Mouse (Mus musculus): ENCODE results near the gene Il31ra. TPM values are rescaled to one million over a fixed set of nuclear protein-coding genes. Genes with fewer than 3 reads are reported as not detected.

The Il31ra gene
- polyA plus RNA-seq, 1 experiment from 2014 or later: 0.09 TPM

DNA sequence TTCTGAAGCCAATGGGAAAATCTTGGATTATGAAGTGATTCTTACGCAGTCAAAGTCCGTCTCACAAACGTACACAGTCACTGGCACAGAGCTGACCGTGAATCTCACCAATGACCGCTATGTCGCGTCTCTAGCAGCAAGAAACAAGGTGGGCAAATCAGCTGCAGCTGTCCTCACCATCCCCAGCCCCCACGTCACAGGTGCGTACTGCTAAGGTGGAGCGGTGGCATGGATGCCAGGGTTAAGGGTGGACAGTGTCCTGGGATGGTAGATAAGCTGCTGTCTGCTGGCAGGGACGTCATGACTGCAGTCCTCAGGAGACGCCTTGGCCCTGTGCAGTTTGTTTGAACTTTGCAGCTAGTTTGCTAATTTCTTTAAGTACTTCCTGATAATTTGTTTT is 99.6 kb downstream of the Il31ra start:
- ATAC-seq (replicated peaks; ENCODE audit: low FRiP score, low TSS enrichment, low read depth) (no peak), DNase-seq (ENCODE audit: low spot score) (no peak)
- H3K4me1 ChIP-seq (replicated peaks; ENCODE audit: control insufficient read depth, insufficient read depth, low read length): no peaks in the 10 kb centered on the region
- 91% methylated on average over 12 of the region's 12 CpGs for WGBS
- no peak overlapping the region for H3K4me2 ChIP-seq (ENCODE audit: low read length)
- H3K27ac ChIP-seq (ENCODE audit: low read depth): no peak overlapping the region
- no peaks in the 10 kb centered on the region for H3K27me3 ChIP-seq (replicated peaks; ENCODE audit: control insufficient read depth, insufficient read depth, low read length)
- H3K9ac ChIP-seq (ENCODE audit: low read length): no peak overlapping the region
- no peaks in the 10 kb centered on the region for H3K9me3 ChIP-seq (ENCODE audit: control insufficient read depth, low read length)
- H3K36me3 ChIP-seq (ENCODE audit: control insufficient read depth, insufficient read depth, low read length): peaks cover 85% of the 10 kb centered on the region
- H3K4me3 ChIP-seq (ENCODE audit: low read depth, low read length): no peak overlapping the region

DNA sequence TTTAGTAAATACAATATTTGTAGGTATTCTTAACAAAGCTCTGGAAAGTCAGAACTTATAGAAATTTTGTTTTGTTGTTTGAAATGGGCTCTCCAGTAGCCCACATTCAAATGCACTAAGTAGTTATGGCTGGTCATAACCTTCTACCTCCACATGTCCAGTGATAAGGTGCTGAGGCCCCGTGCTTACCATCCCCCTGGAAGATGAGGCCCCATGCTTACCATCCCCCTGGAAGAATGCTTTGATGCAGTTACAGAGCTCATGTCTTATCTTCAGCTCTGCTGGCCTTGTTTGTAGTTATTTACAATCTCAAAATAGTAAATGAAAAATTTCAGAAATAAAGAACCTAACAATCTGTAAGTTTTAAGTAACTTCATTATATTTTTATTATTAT is 101.9 kb downstream of the Il31ra start:
- no peaks in the 10 kb centered on the region for H3K27me3 ChIP-seq (replicated peaks; ENCODE audit: control insufficient read depth, insufficient read depth, low read length)
- H3K36me3 ChIP-seq (ENCODE audit: control insufficient read depth, insufficient read depth, low read length): peaks cover 76% of the 10 kb centered on the region
- no peaks in the 10 kb centered on the region for H3K9me3 ChIP-seq (ENCODE audit: control insufficient read depth, low read length)
- H3K4me3 ChIP-seq (ENCODE audit: low read depth, low read length): no peak overlapping the region
- no peaks in the 10 kb centered on the region for H3K4me1 ChIP-seq (replicated peaks; ENCODE audit: control insufficient read depth, insufficient read depth, low read length)
- DNase-seq (ENCODE audit: low spot score) (no peak), ATAC-seq (replicated peaks; ENCODE audit: low FRiP score, low TSS enrichment, low read depth) (no peak)
- H3K9ac ChIP-seq (ENCODE audit: low read length): no peak overlapping the region
- WGBS: 74% methylated on average over 1 of the region's 1 CpGs
- no peak overlapping the region for H3K27ac ChIP-seq (ENCODE audit: low read depth)
- no peak overlapping the region for H3K4me2 ChIP-seq (ENCODE audit: low read length)

DNA sequence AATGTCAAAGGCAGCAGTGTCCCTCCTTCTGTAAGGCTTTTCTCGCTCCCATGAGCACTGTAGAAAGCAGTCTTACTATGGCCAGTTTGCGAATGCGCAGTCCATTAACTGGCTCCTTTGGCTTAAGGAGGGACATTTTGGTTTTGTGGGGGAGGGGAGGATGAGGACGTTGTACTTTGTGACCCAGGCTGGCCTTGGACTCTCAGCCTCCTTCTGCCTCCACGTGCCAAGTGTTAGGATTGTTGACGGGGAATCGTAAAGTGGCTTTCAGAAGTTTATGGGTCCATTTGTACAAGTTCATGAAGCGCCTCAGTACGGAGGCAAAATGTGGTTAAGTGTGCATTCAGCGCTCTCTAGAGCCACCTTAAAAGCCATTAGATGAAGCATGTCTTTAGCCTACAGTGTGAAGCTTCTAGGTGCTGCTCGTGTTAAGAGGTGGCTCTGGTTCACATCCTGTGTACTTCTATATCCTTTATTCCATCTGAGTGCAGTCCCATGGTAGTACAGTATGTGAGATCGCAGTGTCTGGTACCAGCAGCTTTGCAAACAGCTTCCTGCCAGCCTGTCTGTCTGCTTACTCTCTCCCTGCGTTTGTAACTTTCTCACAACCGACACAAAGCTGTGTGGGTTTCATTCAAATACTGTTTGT is 102.4 kb downstream of the Il31ra start:
- peaks cover 76% of the 10 kb centered on the region for H3K36me3 ChIP-seq (ENCODE audit: control insufficient read depth, insufficient read depth, low read length)

DNA sequence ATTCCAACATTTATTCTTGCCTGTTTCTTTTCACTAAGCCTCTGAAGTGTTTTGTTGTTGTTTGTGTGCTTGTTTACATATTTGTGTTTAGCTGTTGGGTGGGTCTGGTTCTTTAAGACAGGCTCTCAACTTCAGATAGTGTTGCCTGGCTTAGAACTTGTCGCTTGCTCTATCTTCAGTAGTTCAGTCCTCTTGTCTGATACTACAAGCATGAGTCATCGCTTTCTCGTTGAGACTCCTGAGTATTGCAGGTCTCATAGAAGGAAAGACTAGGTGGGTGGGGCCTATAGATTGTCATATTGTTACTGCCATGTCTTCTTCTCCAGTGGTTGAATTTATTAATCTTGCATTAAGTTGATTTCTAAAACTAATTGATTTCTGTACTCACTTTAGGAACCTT is 104.1 kb downstream of the Il31ra start:
- Histone ChIP-seq H3K4me3 (ENCODE audit: low read depth, low read length) (no peak overlapping the region), H3K27me3 (replicated peaks; ENCODE audit: control insufficient read depth, insufficient read depth, low read length) (no peaks in the 10 kb centered on the region), H3K4me1 (replicated peaks; ENCODE audit: control insufficient read depth, insufficient read depth, low read length) (no peaks in the 10 kb centered on the region), H3K36me3 (ENCODE audit: control insufficient read depth, insufficient read depth, low read length) (peaks cover 77% of the 10 kb centered on the region), H3K27ac (ENCODE audit: low read depth) (no peak overlapping the region), H3K9me3 (ENCODE audit: control insufficient read depth, low read length) (no peaks in the 10 kb centered on the region), H3K9ac (ENCODE audit: low read length) (no peak overlapping the region), H3K4me2 (ENCODE audit: low read length) (no peak overlapping the region)
- DNase-seq (ENCODE audit: low spot score) (no peak), ATAC-seq (replicated peaks; ENCODE audit: low FRiP score, low TSS enrichment, low read depth) (no peak)
- 96% methylated on average over 3 of the region's 3 CpGs for WGBS

More for the DNA sequence above, 102.4 kb downstream of the Il31ra start:
- Histone ChIP-seq H3K4me2 (ENCODE audit: low read length) (no peak overlapping the region), H3K27me3 (replicated peaks; ENCODE audit: control insufficient read depth, insufficient read depth, low read length) (no peaks in the 10 kb centered on the region), H3K4me3 (ENCODE audit: low read depth, low read length) (no peak overlapping the region), H3K9ac (ENCODE audit: low read length) (no peak overlapping the region), H3K9me3 (ENCODE audit: control insufficient read depth, low read length) (no peaks in the 10 kb centered on the region), H3K4me1 (replicated peaks; ENCODE audit: control insufficient read depth, insufficient read depth, low read length) (no peaks in the 10 kb centered on the region), H3K27ac (ENCODE audit: low read depth) (no peak overlapping the region)
- no peak for ATAC-seq (replicated peaks; ENCODE audit: low FRiP score, low TSS enrichment, low read depth)
- no peak for DNase-seq (ENCODE audit: low spot score)
- 80% methylated on average over 14 of the region's 14 CpGs for WGBS

DNA sequence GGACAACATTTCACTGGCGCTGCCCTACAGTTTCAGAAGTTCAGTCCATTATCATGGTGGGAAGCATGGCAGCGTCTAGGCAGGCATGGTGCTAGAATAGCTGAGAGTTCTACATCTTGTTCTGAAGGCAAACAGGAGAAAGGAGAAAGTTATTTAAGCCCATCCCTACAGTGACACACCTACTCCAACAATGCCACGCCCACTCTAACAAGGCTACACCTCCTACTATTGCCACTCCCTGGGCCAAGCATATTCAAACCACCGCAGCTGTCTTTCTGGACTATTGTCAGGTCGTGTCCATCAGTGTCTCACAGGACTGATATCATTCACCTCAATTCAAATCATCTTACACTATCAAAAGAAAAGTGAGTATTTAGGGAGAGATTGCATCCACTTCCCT is 107.5 kb downstream of the Il31ra start:
- no peak overlapping the region for H3K4me2 ChIP-seq (ENCODE audit: low read length)
- no peak overlapping the region for H3K9ac ChIP-seq (ENCODE audit: low read length)
- H3K4me3 ChIP-seq (ENCODE audit: low read depth, low read length): no peak overlapping the region
- no peak overlapping the region for H3K27ac ChIP-seq (ENCODE audit: low read depth)
- H3K4me1 ChIP-seq (replicated peaks; ENCODE audit: control insufficient read depth, insufficient read depth, low read length): no peaks in the 10 kb centered on the region
- no peaks in the 10 kb centered on the region for H3K9me3 ChIP-seq (ENCODE audit: control insufficient read depth, low read length)
- H3K27me3 ChIP-seq (replicated peaks; ENCODE audit: control insufficient read depth, insufficient read depth, low read length): no peaks in the 10 kb centered on the region
- no peak for DNase-seq (ENCODE audit: low spot score)
- peaks cover 87% of the 10 kb centered on the region for H3K36me3 ChIP-seq (ENCODE audit: control insufficient read depth, insufficient read depth, low read length)
- no peak for ATAC-seq (replicated peaks; ENCODE audit: low FRiP score, low TSS enrichment, low read depth)
- 98% methylated on average over 5 of the region's 5 CpGs for WGBS

DNA sequence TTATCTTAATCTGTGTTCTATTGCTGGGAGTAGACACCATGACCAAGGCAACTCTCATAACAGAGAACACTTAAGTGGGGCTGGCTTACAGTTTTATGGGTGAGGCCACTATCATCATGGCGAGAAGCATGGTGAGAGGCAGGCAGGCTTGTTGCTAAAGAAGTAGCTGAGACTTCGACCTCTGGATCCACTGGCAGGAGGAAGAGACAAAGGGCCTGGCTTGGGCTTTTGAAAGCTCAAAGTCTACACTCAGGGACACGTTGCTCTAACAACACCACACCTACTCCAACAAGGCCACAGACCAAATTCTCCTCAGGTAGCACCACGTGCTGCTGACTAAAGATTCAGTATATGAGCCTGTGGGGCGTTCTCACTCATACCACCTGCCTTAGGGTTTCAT is 107.9 kb downstream of the Il31ra start:
- WGBS: 96% methylated on average over 5 of the region's 5 CpGs
- Histone ChIP-seq H3K27ac (ENCODE audit: low read depth) (no peak overlapping the region), H3K4me3 (ENCODE audit: low read depth, low read length) (no peak overlapping the region), H3K4me2 (ENCODE audit: low read length) (no peak overlapping the region), H3K4me1 (replicated peaks; ENCODE audit: control insufficient read depth, insufficient read depth, low read length) (no peaks in the 10 kb centered on the region), H3K9me3 (ENCODE audit: control insufficient read depth, low read length) (no peaks in the 10 kb centered on the region), H3K36me3 (ENCODE audit: control insufficient read depth, insufficient read depth, low read length) (peaks cover 87% of the 10 kb centered on the region), H3K9ac (ENCODE audit: low read length) (no peak overlapping the region), H3K27me3 (replicated peaks; ENCODE audit: control insufficient read depth, insufficient read depth, low read length) (no peaks in the 10 kb centered on the region)
- no peak for DNase-seq (ENCODE audit: low spot score)
- no peak for ATAC-seq (replicated peaks; ENCODE audit: low FRiP score, low TSS enrichment, low read depth)

DNA sequence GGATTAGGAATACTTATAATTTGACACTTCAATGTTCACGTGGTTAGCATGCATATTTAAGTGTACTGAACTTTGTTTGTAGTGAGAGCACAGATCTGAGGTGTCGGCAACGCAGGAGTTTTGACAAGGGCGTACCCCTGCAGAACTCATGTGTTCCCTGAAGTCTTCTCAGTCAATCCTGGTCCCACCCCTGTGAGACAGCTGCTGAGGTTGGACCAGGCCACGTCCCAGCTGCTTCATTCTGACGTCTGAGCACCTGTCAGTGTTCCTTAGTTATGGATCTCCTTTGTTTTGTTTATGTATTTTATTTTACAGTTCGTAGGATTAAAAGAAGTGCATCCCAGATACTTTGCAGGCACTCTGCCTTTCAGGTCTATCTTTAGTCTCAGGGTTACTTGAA is 111.1 kb downstream of the Il31ra start:
- no peak overlapping the region for H3K4me3 ChIP-seq (ENCODE audit: low read depth, low read length)
- no peaks in the 10 kb centered on the region for H3K4me1 ChIP-seq (replicated peaks; ENCODE audit: control insufficient read depth, insufficient read depth, low read length)
- no peaks in the 10 kb centered on the region for H3K27me3 ChIP-seq (replicated peaks; ENCODE audit: control insufficient read depth, insufficient read depth, low read length)
- no peaks in the 10 kb centered on the region for H3K9me3 ChIP-seq (ENCODE audit: control insufficient read depth, low read length)
- peaks cover 79% of the 10 kb centered on the region for H3K36me3 ChIP-seq (ENCODE audit: control insufficient read depth, insufficient read depth, low read length)
- WGBS: 74% methylated on average over 7 of the region's 7 CpGs
- H3K9ac ChIP-seq (ENCODE audit: low read length): no peak overlapping the region
- H3K4me2 ChIP-seq (ENCODE audit: low read length): no peak overlapping the region
- ATAC-seq (replicated peaks; ENCODE audit: low FRiP score, low TSS enrichment, low read depth): no peak
- no peak for DNase-seq (ENCODE audit: low spot score)
- H3K27ac ChIP-seq (ENCODE audit: low read depth): no peak overlapping the region

DNA sequence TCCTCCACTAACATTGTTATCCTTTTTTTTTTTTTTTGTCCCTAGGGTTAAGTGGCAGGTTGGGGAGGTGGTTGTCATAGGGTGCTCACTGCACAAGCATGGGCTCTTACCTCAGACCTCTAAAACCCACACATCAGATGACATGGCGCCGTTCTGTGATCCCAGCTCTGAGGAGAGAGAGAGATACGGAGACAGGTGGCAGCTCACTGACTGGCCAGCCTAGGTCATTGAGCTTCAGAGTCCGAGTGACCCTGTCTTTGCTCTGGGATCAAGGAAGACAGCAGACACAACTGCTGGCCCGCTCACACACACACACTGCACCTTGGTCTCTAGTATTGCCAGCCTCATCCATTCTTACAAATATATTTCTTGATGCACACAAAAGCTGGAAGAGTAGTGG is 111.6 kb downstream of the Il31ra start:
- no peak overlapping the region for H3K9ac ChIP-seq (ENCODE audit: low read length)
- DNase-seq (ENCODE audit: low spot score) (no peak), ATAC-seq (replicated peaks; ENCODE audit: low FRiP score, low TSS enrichment, low read depth) (no peak)
- H3K4me1 ChIP-seq (replicated peaks; ENCODE audit: control insufficient read depth, insufficient read depth, low read length): no peaks in the 10 kb centered on the region
- 92% methylated on average over 5 of the region's 5 CpGs for WGBS
- H3K36me3 ChIP-seq (ENCODE audit: control insufficient read depth, insufficient read depth, low read length): peaks cover 83% of the 10 kb centered on the region
- H3K4me3 ChIP-seq (ENCODE audit: low read depth, low read length): no peak overlapping the region
- no peak overlapping the region for H3K27ac ChIP-seq (ENCODE audit: low read depth)
- no peaks in the 10 kb centered on the region for H3K9me3 ChIP-seq (ENCODE audit: control insufficient read depth, low read length)
- H3K4me2 ChIP-seq (ENCODE audit: low read length): no peak overlapping the region
- H3K27me3 ChIP-seq (replicated peaks; ENCODE audit: control insufficient read depth, insufficient read depth, low read length): no peaks in the 10 kb centered on the region

DNA sequence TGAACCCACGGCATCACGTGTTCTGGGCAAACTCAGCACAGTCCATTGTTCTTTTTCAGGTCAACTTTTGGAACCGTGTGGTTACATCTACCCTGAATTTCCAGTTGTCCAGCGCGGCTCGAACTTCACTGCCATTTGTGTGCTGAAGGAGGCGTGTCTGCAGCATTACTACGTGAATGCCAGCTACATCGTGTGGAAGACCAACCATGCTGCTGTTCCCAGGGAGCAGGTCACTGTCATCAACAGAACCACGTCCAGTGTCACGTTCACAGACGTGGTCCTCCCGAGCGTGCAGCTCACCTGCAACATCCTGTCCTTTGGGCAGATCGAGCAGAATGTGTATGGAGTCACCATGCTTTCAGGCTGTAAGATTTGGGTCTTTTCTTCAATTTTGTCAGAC is 114.2 kb downstream of the Il31ra start:
- no peak overlapping the region for H3K4me3 ChIP-seq (ENCODE audit: low read depth, low read length)
- no peaks in the 10 kb centered on the region for H3K9me3 ChIP-seq (ENCODE audit: control insufficient read depth, low read length)
- WGBS: 93% methylated on average over 15 of the region's 15 CpGs
- no peak overlapping the region for H3K27ac ChIP-seq (ENCODE audit: low read depth)
- H3K36me3 ChIP-seq (ENCODE audit: control insufficient read depth, insufficient read depth, low read length): peaks cover 77% of the 10 kb centered on the region
- H3K4me2 ChIP-seq (ENCODE audit: low read length): no peak overlapping the region
- no peak for DNase-seq (ENCODE audit: low spot score)
- H3K9ac ChIP-seq (ENCODE audit: low read length): no peak overlapping the region
- H3K27me3 ChIP-seq (replicated peaks; ENCODE audit: control insufficient read depth, insufficient read depth, low read length): no peaks in the 10 kb centered on the region
- H3K4me1 ChIP-seq (replicated peaks; ENCODE audit: control insufficient read depth, insufficient read depth, low read length): no peaks in the 10 kb centered on the region
- no peak for ATAC-seq (replicated peaks; ENCODE audit: low FRiP score, low TSS enrichment, low read depth)
